Mouse (Mus musculus) ES-Bruce4 (cell line): ENCODE results near the gene Rab22a.

Experiments used
- CTCF ChIP-seq: IDR thresholded peaks from one replicate; pipeline ENCODE4 v1.8.1; 2011; ENCODE audit warnings: low read depth, low read length
- POLR2A ChIP-seq: IDR thresholded peaks from one replicate; pipeline ENCODE4 v1.8.1; 2011; ENCODE audit warnings: low read length; ENCODE audit not compliant: insufficient read depth

DNA sequence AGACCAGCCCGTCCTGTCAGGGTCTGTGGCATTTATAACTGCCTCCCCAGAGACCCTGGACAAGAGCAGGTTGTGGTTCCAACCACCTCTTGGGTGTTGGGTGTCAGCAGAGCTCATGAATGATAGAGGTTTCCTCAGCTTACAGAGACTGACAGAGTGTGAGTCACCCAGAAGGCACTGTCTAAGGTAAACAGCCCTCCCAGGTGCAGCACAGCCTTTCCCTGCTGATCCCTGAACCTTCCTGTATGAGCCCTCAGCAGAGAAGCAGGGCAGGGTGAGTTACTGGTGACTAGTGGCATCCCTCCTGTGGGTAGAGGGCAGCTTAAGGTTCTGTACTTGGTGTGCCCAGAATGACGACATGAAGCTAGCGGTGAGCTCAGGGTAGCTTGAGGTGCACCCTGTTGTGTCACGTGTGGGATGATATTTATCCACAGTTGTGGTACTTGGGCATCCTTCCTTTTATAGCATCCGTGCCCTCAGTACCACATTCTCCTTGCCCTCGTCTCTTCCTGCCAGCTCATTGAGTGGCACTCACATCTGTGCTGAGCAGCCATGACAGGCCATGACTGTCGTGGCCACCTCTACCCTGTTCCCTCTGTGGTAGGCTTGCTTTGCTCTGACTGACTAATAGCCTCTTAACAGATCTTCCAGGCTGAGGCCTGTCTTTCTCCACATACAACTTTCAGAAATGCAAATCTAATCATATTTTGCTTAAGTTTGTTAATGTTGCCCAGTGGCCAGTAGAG, 84.7 kb downstream of the Rab22a start:
- TF ChIP-seq CTCF (no peak), POLR2A (no peak)
